Mouse (Mus musculus) bone marrow, adult 2 months (tissue): ENCODE data around the gene Ada. TPM values are rescaled to one million over a fixed set of nuclear protein-coding genes. Genes with fewer than 3 reads are reported as not detected.
"Not testable (repeated sequence)": the region's sequence is repeated elsewhere in the genome, so short reads cannot be mapped to it uniquely, and the experiment has no call there.

ENCODE experiments used
- H3K27ac ChIP-seq: fragments of 200-500 bp; 2 replicates; pipeline ENCODE4 v1.5.1; 2012; ENCODE audit warnings: low read depth, mild to moderate bottlenecking, control low read depth, inconsistent platforms, low read length; ENCODE audit not compliant: control insufficient read depth, poor library complexity, insufficient read depth
- H3K4me1 ChIP-seq: fragments of 200-500 bp; 2 replicates; pipeline ENCODE4 v1.6.1; 2011; ENCODE audit warnings: low read length; ENCODE audit not compliant: control insufficient read depth, insufficient read depth
- H3K4me3 ChIP-seq: fragments of 200-500 bp; replicated peaks from 2 replicates; pipeline ENCODE3; 2011; ENCODE audit warnings: mild to moderate bottlenecking, low read depth, low read length, control low read depth; ENCODE audit not compliant: control insufficient read depth
- CTCF ChIP-seq: fragments of 200-500 bp; IDR thresholded peaks from 2 replicates; pipeline ENCODE4 v1.5.1; 2011; ENCODE audit warnings: low read length, control low read depth; ENCODE audit not compliant: control insufficient read depth, insufficient read depth
- POLR2A ChIP-seq: fragments of 200-500 bp; IDR thresholded peaks from 2 replicates; pipeline ENCODE4 v1.6.1; 2011; ENCODE audit warnings: low read depth, mild to moderate bottlenecking, control low read depth, low read length, borderline replicate concordance; ENCODE audit not compliant: control insufficient read depth
- WGBS: fragments of 180-500 bp; shearing (Covaris S2); methylation state at CpG from one replicate; pipeline ENCODE4 v1.1.7; 2018; 5-methylcytosine and 5-hydroxymethylcytosine counted together
- polyA plus RNA-seq: library from polyadenylated mRNA; stranded (reverse); fragments of >200 nt; gene quantifications from 2 replicates; pipeline ENCODE4 v1.2.4, GENCODE M21; 2011; ENCODE audit warnings: low replicate concordance; ENCODE audit not compliant: missing spikeins, insufficient read depth, insufficient read length

The Ada gene
- polyA plus RNA-seq, 1 experiment, result 14.9 TPM

- WGBS, result 69% methylated on average over 3 of the region's 3 CpGs
- no peak overlapping the region for H3K4me3 ChIP-seq
- H3K27ac ChIP-seq, result no peak overlapping the region
- H3K4me1 ChIP-seq, result peaks cover 4% of the 10 kb centered on the region; the same call in 1 of the 2 replicates
- TF ChIP-seq POLR2A, result no peak
- no peak for TF ChIP-seq CTCF
These were observed 60.3 kb downstream of the Ada start for GRCm38 (mm10) chr2:163689771-163690170.

- not testable (repeated sequence) for H3K27ac ChIP-seq, H3K4me1 ChIP-seq, H3K4me3 ChIP-seq
- WGBS, result 80% methylated on average over 1 of the region's 1 CpGs
These were observed 61.7 kb downstream of the Ada start for GRCm38 (mm10) chr2:163688377-163688776.

GRCm38 (mm10) chr2:163686886-163687285 lies 63.2 kb downstream of the Ada start:
- H3K4me3 ChIP-seq, result no peak overlapping the region
- H3K27ac ChIP-seq, result no peak overlapping the region
- WGBS, result 89% methylated on average over 3 of the region's 3 CpGs
- no peak for TF ChIP-seq CTCF
- no peak for TF ChIP-seq POLR2A
- peaks cover 1% of the 10 kb centered on the region; the same call in 1 of the 2 replicates for H3K4me1 ChIP-seq

GRCm38 (mm10) chr2:163686233-163686632 lies 63.8 kb downstream of the Ada start:
- no peak overlapping the region for H3K27ac ChIP-seq
- no peak overlapping the region for H3K4me3 ChIP-seq
- 76% methylated on average over 5 of the region's 5 CpGs for WGBS
- TF ChIP-seq CTCF (no peak), POLR2A (no peak)
- H3K4me1 ChIP-seq, result peaks cover 1% of the 10 kb centered on the region; the same call in 1 of the 2 replicates

- 76% methylated on average over 6 of the region's 6 CpGs for WGBS
- Histone ChIP-seq H3K27ac (no peak overlapping the region), H3K4me3 (no peak overlapping the region), H3K4me1 (peaks cover 1% of the 10 kb centered on the region; the same call in 1 of the 2 replicates)
- TF ChIP-seq CTCF (no peak), POLR2A (no peak)
These were observed 64.3 kb downstream of the Ada start for GRCm38 (mm10) chr2:163685761-163686200.

GRCm38 (mm10) chr2:163685287-163685686 lies 64.8 kb downstream of the Ada start:
- WGBS, result 84% methylated on average over 4 of the region's 4 CpGs
- TF ChIP-seq CTCF (no peak), POLR2A (no peak)
- no peak overlapping the region for H3K27ac ChIP-seq
- no peak overlapping the region for H3K4me3 ChIP-seq
- H3K4me1 ChIP-seq, result no peaks in the 10 kb centered on the region; the same call in 1 of the 2 replicates

GRCm38 (mm10) chr2:163682344-163682743 lies 67.7 kb downstream of the Ada start:
- WGBS, result 91% methylated on average over 2 of the region's 2 CpGs
- Histone ChIP-seq H3K27ac (no peak overlapping the region), H3K4me1 (peaks cover 3% of the 10 kb centered on the region; the same call in 1 of the 2 replicates), H3K4me3 (no peak overlapping the region)
- no peak for TF ChIP-seq CTCF
- TF ChIP-seq POLR2A, result no peak

GRCm38 (mm10) chr2:163676745-163677144 lies 73.3 kb downstream of the Ada start:
- no peak overlapping the region for H3K27ac ChIP-seq
- peaks cover 6% of the 10 kb centered on the region for H3K4me1 ChIP-seq
- TF ChIP-seq CTCF, result no peak
- no peak for TF ChIP-seq POLR2A
- WGBS, result 24% methylated on average over 3 of the region's 3 CpGs
- no peak overlapping the region for H3K4me3 ChIP-seq

Other genes starting within 250 kb of the Ada start
- gene Hnf4a, start 243.4 kb downstream of the Ada start, polyA plus RNA-seq, result 1.1 and 3.0 TPM in 2 replicates
- 11.5 and 19.8 TPM in 2 replicates for gene Ttpal, start 147.9 kb downstream of the Ada start, polyA plus RNA-seq
- 328 and 366 TPM in 2 replicates for gene Serinc3, start 105.1 kb downstream of the Ada start, polyA plus RNA-seq
- gene Pkig, start 91.9 kb downstream of the Ada start, polyA plus RNA-seq, result 109 and 152 TPM in 2 replicates
- gene Ccn5, start 70.6 kb upstream of the Ada start, polyA plus RNA-seq, result 3.1 and 12.3 TPM in 2 replicates
- gene Kcnk15, start 103.4 kb upstream of the Ada start, polyA plus RNA-seq, result not detected in 2 replicates
- 0.30 TPM in 1 of 2 replicates, not detected in the other for gene Rims4, start 168.4 kb upstream of the Ada start, polyA plus RNA-seq
- gene Ywhab, start 244.7 kb upstream of the Ada start, polyA plus RNA-seq, result 38.3 and 61.2 TPM in 2 replicates